Mouse (Mus musculus) kidney, embryonic 14.5 days (tissue): ENCODE data around the gene Tifa. TPM values are rescaled to one million over a fixed set of nuclear protein-coding genes. Genes with fewer than 3 reads are reported as not detected.

Source experiments
- ATAC-seq: fragments of 200-750 bp; cut with Nextera tagmentation; 2 replicates; pipeline ENCODE4 v1.8.0; 2017; ENCODE audit warnings: moderate number of reproducible peaks, mild to moderate bottlenecking, moderate TSS enrichment, moderate library complexity; ENCODE audit not compliant: low FRiP score, low TSS enrichment
- H3K27ac ChIP-seq: fragments of 300-500 bp; sonication (generic); 2 replicates; pipeline ENCODE4 v1.5.1; 2014; ENCODE audit warnings: low read depth, mild to moderate bottlenecking, low read length, moderate library complexity, mixed read lengths
- H3K27me3 ChIP-seq: fragments of 300-500 bp; sonication (generic); 2 replicates; pipeline ENCODE4 v1.6.1; 2014; ENCODE audit warnings: mild to moderate bottlenecking, low read length; ENCODE audit not compliant: control insufficient read depth, insufficient read depth
- H3K36me3 ChIP-seq: fragments of 300-500 bp; sonication (generic); 2 replicates; pipeline ENCODE4 v1.6.1; 2014; ENCODE audit warnings: low read length, mixed read lengths; ENCODE audit not compliant: control insufficient read depth, insufficient read depth
- H3K4me1 ChIP-seq: fragments of 300-500 bp; sonication (generic); 2 replicates; pipeline ENCODE4 v1.6.1; 2014; ENCODE audit warnings: low read length, mixed read lengths; ENCODE audit not compliant: control insufficient read depth, insufficient read depth
- H3K4me2 ChIP-seq: fragments of 300-500 bp; sonication (generic); replicated peaks from 2 replicates; pipeline ENCODE4 v1.6.1; 2014; ENCODE audit warnings: low read depth, mild to moderate bottlenecking, low read length
- H3K4me3 ChIP-seq: fragments of 300-500 bp; sonication (generic); 2 replicates; pipeline ENCODE4 v1.5.1; 2014; ENCODE audit warnings: mild to moderate bottlenecking, low read length
- H3K9ac ChIP-seq: fragments of 300-500 bp; sonication (generic); 2 replicates; pipeline ENCODE4 v1.6.1; 2014; ENCODE audit warnings: low read depth, mild to moderate bottlenecking, low read length, moderate library complexity
- H3K9me3 ChIP-seq: fragments of 300-500 bp; sonication (generic); 2 replicates; pipeline ENCODE4 v1.6.1; 2016; ENCODE audit warnings: low read length; ENCODE audit not compliant: control insufficient read depth
- WGBS: fragments of 180-500 bp; shearing (Covaris S2); extraction: QIAGEN DNeasy Blood & Tissue Kit; methylation state at CpG from one replicate; pipeline ENCODE4 v1.1.7; 2014; 5-methylcytosine and 5-hydroxymethylcytosine counted together
- polyA plus RNA-seq: library from polyadenylated mRNA; unstranded; fragments of >200 nt; fragmentation: Nextera tagmentation; extraction: Ambion mirVana; gene quantifications from 2 replicates; pipeline ENCODE4 v1.2.1, GENCODE M21; 2014

Tifa gene
- polyA plus RNA-seq, 1 experiment from 2014 or later = 4.2 TPM

DNA sequence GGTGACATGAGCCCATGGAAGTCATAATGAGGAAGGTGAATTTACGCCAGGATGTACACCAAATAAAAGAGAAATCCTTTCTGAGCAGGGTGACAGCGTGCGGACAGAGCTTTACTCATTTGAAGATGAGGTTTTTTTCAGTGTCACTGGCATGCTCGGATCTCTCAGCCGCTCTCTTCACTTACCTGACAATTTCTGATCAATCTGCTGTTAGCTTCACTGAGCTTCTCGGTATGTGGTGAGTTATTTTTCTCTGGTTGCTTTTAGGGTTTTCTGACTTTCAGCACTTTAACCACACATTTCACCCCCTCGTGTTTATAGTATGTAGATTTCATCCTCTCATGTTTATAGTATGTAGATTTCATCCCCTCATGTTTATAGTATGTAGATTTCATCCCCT is 85.5 kb downstream of the Tifa start:
- Histone ChIP-seq H3K9ac (no peak overlapping the region), H3K27me3 (no peaks in the 10 kb centered on the region), H3K27ac (no peak overlapping the region), H3K4me1 (0 out of 2 replicates have a peak, but pooled peaks cover 3% of the 10 kb centered on the region), H3K4me2 (no peak overlapping the region), H3K9me3 (no peaks in the 10 kb centered on the region), H3K36me3 (no peaks in the 10 kb centered on the region), H3K4me3 (no peak overlapping the region)
- WGBS = 76% methylated on average over 7 of the region's 7 CpGs
- no peak for ATAC-seq

DNA sequence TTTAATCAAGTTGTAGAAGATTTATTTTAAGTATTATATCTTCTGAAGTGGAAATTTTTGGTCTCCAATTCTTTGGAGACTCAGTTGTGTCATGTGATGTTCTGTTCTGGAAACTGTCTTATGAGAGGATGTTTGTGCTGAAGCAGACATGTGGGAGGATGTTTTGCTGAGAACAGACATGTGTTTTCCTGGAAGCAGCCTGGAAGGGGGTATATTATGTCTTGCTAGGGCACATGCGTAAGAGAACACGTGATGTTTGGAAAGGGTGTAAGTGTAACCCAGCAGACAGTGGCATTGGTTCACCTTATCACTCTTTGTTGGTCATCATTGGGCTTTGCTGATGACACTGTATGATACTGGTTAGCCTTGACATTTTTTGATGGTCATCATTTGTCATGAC is 85.9 kb downstream of the Tifa start:
- no peak overlapping the region for H3K27ac ChIP-seq
- H3K27me3 ChIP-seq = no peaks in the 10 kb centered on the region
- 0 out of 2 replicates have a peak, but pooled peaks cover 3% of the 10 kb centered on the region for H3K4me1 ChIP-seq
- H3K36me3 ChIP-seq = no peaks in the 10 kb centered on the region
- no peak for ATAC-seq
- no peak overlapping the region for H3K4me3 ChIP-seq
- 85% methylated on average over 2 of the region's 2 CpGs for WGBS
- no peak overlapping the region for H3K4me2 ChIP-seq
- no peaks in the 10 kb centered on the region for H3K9me3 ChIP-seq
- H3K9ac ChIP-seq = no peak overlapping the region

- Histone ChIP-seq H3K9ac (no peak overlapping the region), H3K27ac (no peak overlapping the region), H3K4me3 (no peak overlapping the region), H3K9me3 (no peaks in the 10 kb centered on the region), H3K4me1 (no peaks in the 10 kb centered on the region), H3K4me2 (no peak overlapping the region), H3K27me3 (no peaks in the 10 kb centered on the region), H3K36me3 (no peaks in the 10 kb centered on the region)
- no peak for ATAC-seq
- 75% methylated on average over 3 of the region's 3 CpGs for WGBS
Observed at GRCm38 (mm10) chr3:127879968-127880367, 90.4 kb downstream of the Tifa start.

GRCm38 (mm10) chr3:127881684-127882083 is 92.1 kb downstream of the Tifa start:
- no peaks in the 10 kb centered on the region for H3K27me3 ChIP-seq
- no peaks in the 10 kb centered on the region for H3K9me3 ChIP-seq
- H3K9ac ChIP-seq = no peak overlapping the region
- no peak overlapping the region for H3K4me3 ChIP-seq
- H3K4me1 ChIP-seq = no peaks in the 10 kb centered on the region
- ATAC-seq = no peak
- 52% methylated on average over 2 of the region's 2 CpGs for WGBS
- H3K4me2 ChIP-seq = no peak overlapping the region
- no peaks in the 10 kb centered on the region for H3K36me3 ChIP-seq
- H3K27ac ChIP-seq = no peak overlapping the region

Other genes with a start within 250 kb of the Tifa start
- gene Larp7, start 236.5 kb upstream of the Tifa start, polyA plus RNA-seq = 65.2 and 72.5 TPM in 2 replicates
- 5.7 and 14.0 TPM in 2 replicates for gene Zgrf1, start 236.3 kb upstream of the Tifa start, polyA plus RNA-seq
- gene Neurog2, start 156.7 kb upstream of the Tifa start, polyA plus RNA-seq = not detected in 2 replicates
- 0.49 and 1.2 TPM in 2 replicates for gene Alpk1, start 9.3 kb upstream of the Tifa start, polyA plus RNA-seq
- gene Ap1ar, start 47.7 kb downstream of the Tifa start, polyA plus RNA-seq = 54.9 and 60.9 TPM in 2 replicates
- gene Fam241a, start 106.5 kb downstream of the Tifa start, polyA plus RNA-seq = 5.8 and 6.7 TPM in 2 replicates